Mouse (Mus musculus): ENCODE measurements around the gene Mrps2. TPM values are rescaled to one million over a fixed set of nuclear protein-coding genes. Genes with fewer than 3 reads are reported as not detected.
"Not testable (repeated sequence)": the region's sequence is repeated elsewhere in the genome, so short reads cannot be mapped to it uniquely, and the experiment has no call there.

The Mrps2 gene
- polyA plus RNA-seq, 1 experiment from 2014 or later: 70.8 TPM

- Histone ChIP-seq H3K27me3 (ENCODE audit: insufficient read depth, low read length) (no peaks in the 10 kb centered on the region), H3K36me3 (ENCODE audit: insufficient read depth, low read length) (no peaks in the 10 kb centered on the region), H3K4me3 (ENCODE audit: low read length) (peak overlapping the region; percentile 7; the same call in 1 of the 2 replicates), H3K27ac (ENCODE audit: low read length) (peak overlapping the region; percentile 78), H3K4me1 (ENCODE audit: insufficient read depth, low read length) (peaks cover 6% of the 10 kb centered on the region; the same call in 1 of the 2 replicates), H3K4me2 (replicated peaks; ENCODE audit: low read depth, low read length) (peak overlapping the region; percentile 46), H3K9me3 (ENCODE audit: low read length) (no peaks in the 10 kb centered on the region), H3K9ac (replicated peaks; ENCODE audit: low read length) (no peak overlapping the region)
- WGBS: 61% methylated on average over 16 of the region's 16 CpGs
- ATAC-seq (ENCODE audit: low FRiP score, low TSS enrichment): peak; percentile 74
These were observed 28.1 kb downstream of the Mrps2 start for GRCm38 (mm10) chr2:28495801-28496595.

GRCm38 (mm10) chr2:28496671-28497070 is 28.8 kb downstream of the Mrps2 start, which contains the start of gene Gbgt1:
TSS of gene Gbgt1 (plus strand) at chr2:28496891.
- peak; percentile 83 for ATAC-seq (ENCODE audit: low FRiP score, low TSS enrichment)
- Histone ChIP-seq H3K4me1 (ENCODE audit: insufficient read depth, low read length) (peaks cover 6% of the 10 kb centered on the region; the same call in 1 of the 2 replicates), H3K9ac (replicated peaks; ENCODE audit: low read length) (peak within 1 kb of the TSS; percentile 52), H3K36me3 (ENCODE audit: insufficient read depth, low read length) (no peaks in the 10 kb centered on the region), H3K4me3 (ENCODE audit: low read length) (peak within 1 kb of the TSS; percentile 34), H3K27ac (ENCODE audit: low read length) (peak within 1 kb of the TSS; percentile 78), H3K9me3 (ENCODE audit: low read length) (no peaks in the 10 kb centered on the region), H3K4me2 (replicated peaks; ENCODE audit: low read depth, low read length) (peak within 1 kb of the TSS; percentile 46), H3K27me3 (ENCODE audit: insufficient read depth, low read length) (no peaks in the 10 kb centered on the region)
- 50% methylated on average over 5 of the region's 5 CpGs for WGBS

GRCm38 (mm10) chr2:28497561-28497960 is 29.7 kb downstream of the Mrps2 start:
- H3K36me3 ChIP-seq (ENCODE audit: insufficient read depth, low read length): no peaks in the 10 kb centered on the region
- 78% methylated on average over 5 of the region's 5 CpGs for WGBS
- peak overlapping the region; percentile 34 for H3K4me3 ChIP-seq (ENCODE audit: low read length)
- H3K27me3 ChIP-seq (ENCODE audit: insufficient read depth, low read length): no peaks in the 10 kb centered on the region
- peaks cover 6% of the 10 kb centered on the region; the same call in 1 of the 2 replicates for H3K4me1 ChIP-seq (ENCODE audit: insufficient read depth, low read length)
- peak overlapping the region; percentile 52; the same call in 1 of the 2 replicates for H3K9ac ChIP-seq (replicated peaks; ENCODE audit: low read length)
- H3K9me3 ChIP-seq (ENCODE audit: low read length): no peaks in the 10 kb centered on the region
- peak overlapping the region; percentile 46 for H3K4me2 ChIP-seq (replicated peaks; ENCODE audit: low read depth, low read length)
- peak overlapping the region; percentile 78 for H3K27ac ChIP-seq (ENCODE audit: low read length)
- ATAC-seq (ENCODE audit: low FRiP score, low TSS enrichment): no peak

- H3K4me2 ChIP-seq (replicated peaks; ENCODE audit: low read depth, low read length): peak overlapping the region; percentile 46; the same call in 1 of the 2 replicates
- no peaks in the 10 kb centered on the region for H3K36me3 ChIP-seq (ENCODE audit: insufficient read depth, low read length)
- no peak for ATAC-seq (ENCODE audit: low FRiP score, low TSS enrichment)
- no peaks in the 10 kb centered on the region for H3K9me3 ChIP-seq (ENCODE audit: low read length)
- H3K27me3 ChIP-seq (ENCODE audit: insufficient read depth, low read length): no peaks in the 10 kb centered on the region
- H3K9ac ChIP-seq (replicated peaks; ENCODE audit: low read length): no peak overlapping the region
- no peak overlapping the region for H3K27ac ChIP-seq (ENCODE audit: low read length)
- peaks cover 6% of the 10 kb centered on the region; the same call in 1 of the 2 replicates for H3K4me1 ChIP-seq (ENCODE audit: insufficient read depth, low read length)
- no peak overlapping the region for H3K4me3 ChIP-seq (ENCODE audit: low read length)
- 80% methylated on average over 4 of the region's 4 CpGs for WGBS
These were observed 30.6 kb downstream of the Mrps2 start for GRCm38 (mm10) chr2:28498431-28498830.

- H3K27me3 ChIP-seq (ENCODE audit: insufficient read depth, low read length): no peaks in the 10 kb centered on the region
- ATAC-seq (ENCODE audit: low FRiP score, low TSS enrichment): no peak
- no peaks in the 10 kb centered on the region for H3K36me3 ChIP-seq (ENCODE audit: insufficient read depth, low read length)
- no peak overlapping the region for H3K4me3 ChIP-seq (ENCODE audit: low read length)
- H3K9me3 ChIP-seq (ENCODE audit: low read length): no peaks in the 10 kb centered on the region
- H3K4me1 ChIP-seq (ENCODE audit: insufficient read depth, low read length): no peaks in the 10 kb centered on the region
- no peak overlapping the region for H3K4me2 ChIP-seq (replicated peaks; ENCODE audit: low read depth, low read length)
- WGBS: 78% methylated on average over 10 of the region's 10 CpGs
- H3K9ac ChIP-seq (replicated peaks; ENCODE audit: low read length): no peak overlapping the region
- H3K27ac ChIP-seq (ENCODE audit: low read length): no peak overlapping the region
These were observed 35.1 kb downstream of the Mrps2 start for GRCm38 (mm10) chr2:28502987-28503386.

- Histone ChIP-seq H3K4me1 (ENCODE audit: insufficient read depth, low read length) (no peaks in the 10 kb centered on the region), H3K4me3 (ENCODE audit: low read length) (no peak overlapping the region), H3K36me3 (ENCODE audit: insufficient read depth, low read length) (no peaks in the 10 kb centered on the region), H3K27ac (ENCODE audit: low read length) (no peak overlapping the region), H3K27me3 (ENCODE audit: insufficient read depth, low read length) (no peaks in the 10 kb centered on the region), H3K9ac (replicated peaks; ENCODE audit: low read length) (no peak overlapping the region), H3K9me3 (ENCODE audit: low read length) (no peaks in the 10 kb centered on the region), H3K4me2 (replicated peaks; ENCODE audit: low read depth, low read length) (no peak overlapping the region)
- 89% methylated on average over 13 of the region's 13 CpGs for WGBS
- no peak for ATAC-seq (ENCODE audit: low FRiP score, low TSS enrichment)
These were observed 36.8 kb downstream of the Mrps2 start for GRCm38 (mm10) chr2:28504676-28505075.

- Histone ChIP-seq H3K27me3 (ENCODE audit: insufficient read depth, low read length) (no peaks in the 10 kb centered on the region), H3K4me2 (replicated peaks; ENCODE audit: low read depth, low read length) (no peak within 1 kb of the TSS), H3K4me1 (ENCODE audit: insufficient read depth, low read length) (no peaks in the 10 kb centered on the region), H3K36me3 (ENCODE audit: insufficient read depth, low read length) (no peaks in the 10 kb centered on the region), H3K9me3 (ENCODE audit: low read length) (no peaks in the 10 kb centered on the region), H3K4me3 (ENCODE audit: low read length) (no peak within 1 kb of the TSS), H3K9ac (replicated peaks; ENCODE audit: low read length) (no peak within 1 kb of the TSS), H3K27ac (ENCODE audit: low read length) (no peak within 1 kb of the TSS)
- no peak for ATAC-seq (ENCODE audit: low FRiP score, low TSS enrichment)
- 78% methylated on average over 3 of the region's 3 CpGs for WGBS
These were observed 37.9 kb downstream of the Mrps2 start, which contains the start of gene Gm10134 for GRCm38 (mm10) chr2:28505795-28506194. TSS of gene Gm10134 (plus strand) at chr2:28506095.

GRCm38 (mm10) chr2:28506291-28506690 is 38.4 kb downstream of the Mrps2 start:
- WGBS: 83% methylated on average over 6 of the region's 6 CpGs
- no peak overlapping the region for H3K4me2 ChIP-seq (replicated peaks; ENCODE audit: low read depth, low read length)
- no peaks in the 10 kb centered on the region for H3K36me3 ChIP-seq (ENCODE audit: insufficient read depth, low read length)
- H3K27me3 ChIP-seq (ENCODE audit: insufficient read depth, low read length): no peaks in the 10 kb centered on the region
- no peaks in the 10 kb centered on the region for H3K9me3 ChIP-seq (ENCODE audit: low read length)
- no peak overlapping the region for H3K4me3 ChIP-seq (ENCODE audit: low read length)
- ATAC-seq (ENCODE audit: low FRiP score, low TSS enrichment): no peak
- H3K9ac ChIP-seq (replicated peaks; ENCODE audit: low read length): no peak overlapping the region
- no peaks in the 10 kb centered on the region for H3K4me1 ChIP-seq (ENCODE audit: insufficient read depth, low read length)
- no peak overlapping the region for H3K27ac ChIP-seq (ENCODE audit: low read length)

- WGBS: 52% methylated on average over 5 of the region's 5 CpGs
- H3K9ac ChIP-seq (replicated peaks; ENCODE audit: low read length); ATAC-seq (ENCODE audit: low FRiP score, low TSS enrichment): not testable (repeated sequence)
These were observed 43.7 kb downstream of the Mrps2 start for GRCm38 (mm10) chr2:28511600-28511999.

GRCm38 (mm10) chr2:28512798-28513401 is 45.0 kb downstream of the Mrps2 start, which contains the start of gene Ralgds:
TSS of gene Ralgds (plus strand) at chr2:28513125.
- peak within 1 kb of the TSS; percentile 96 for H3K4me2 ChIP-seq (replicated peaks; ENCODE audit: low read depth, low read length)
- ATAC-seq (ENCODE audit: low FRiP score, low TSS enrichment): peak; percentile 81
- H3K9me3 ChIP-seq (ENCODE audit: low read length): no peaks in the 10 kb centered on the region
- H3K36me3 ChIP-seq (ENCODE audit: insufficient read depth, low read length): no peaks in the 10 kb centered on the region
- H3K4me1 ChIP-seq (ENCODE audit: insufficient read depth, low read length): peaks cover 19% of the 10 kb centered on the region
- H3K27me3 ChIP-seq (ENCODE audit: insufficient read depth, low read length): no peaks in the 10 kb centered on the region
- H3K4me3 ChIP-seq (ENCODE audit: low read length): peak within 1 kb of the TSS; percentile 71
- WGBS: under 1% methylated on average over 54 of the region's 71 CpGs
- H3K27ac ChIP-seq (ENCODE audit: low read length): peak within 1 kb of the TSS; percentile 72
- H3K9ac ChIP-seq (replicated peaks; ENCODE audit: low read length): peak within 1 kb of the TSS; percentile 94

More at GRCm38 (mm10) chr2:28511600-28511999, 43.7 kb downstream of the Mrps2 start:
- not testable (repeated sequence) for H3K4me3 ChIP-seq (ENCODE audit: low read length); H3K9me3 ChIP-seq (ENCODE audit: low read length); H3K4me2 ChIP-seq (replicated peaks; ENCODE audit: low read depth, low read length); H3K27me3 ChIP-seq (ENCODE audit: insufficient read depth, low read length); H3K27ac ChIP-seq (ENCODE audit: low read length); H3K36me3 ChIP-seq (ENCODE audit: insufficient read depth, low read length)
- H3K4me1 ChIP-seq (ENCODE audit: insufficient read depth, low read length): peaks cover 17% of the 10 kb centered on the region
